Mouse (Mus musculus) liver, embryonic 14.5 days (tissue): ENCODE data around the gene Fras1. TPM values are rescaled to one million over a fixed set of nuclear protein-coding genes. Genes with fewer than 3 reads are reported as not detected.

ENCODE experiments used
- ATAC-seq: fragments of 200-750 bp; cut with Nextera tagmentation; 2 replicates; pipeline ENCODE4 v1.8.0; 2017; ENCODE audit warnings: moderate number of reproducible peaks, mild to moderate bottlenecking, moderate library complexity; ENCODE audit not compliant: insufficient read depth
- DNase-seq, 3 experiments: peaks; one replicate each; pipeline ENCODE4 v3.0.0-alpha.2; 2012 to 2013; ENCODE audit warnings: low read depth in 3 of 3, low spot score in 3 of 3
- H3K27ac ChIP-seq: fragments of 300-500 bp; sonication (generic); 2 replicates; pipeline ENCODE4 v1.5.1; 2014; ENCODE audit warnings: moderate library complexity, mild to moderate bottlenecking, control low read depth, inconsistent platforms
- H3K27me3 ChIP-seq: fragments of 300-500 bp; sonication (generic); 2 replicates; pipeline ENCODE4 v1.6.1; 2014; ENCODE audit warnings: mild to moderate bottlenecking, low read length, moderate library complexity; ENCODE audit not compliant: control insufficient read depth, insufficient read depth
- H3K36me3 ChIP-seq: fragments of 300-500 bp; sonication (generic); replicated peaks from 2 replicates; pipeline ENCODE4 v1.6.1; 2014; ENCODE audit warnings: low read depth; ENCODE audit not compliant: control insufficient read depth, insufficient read depth
- H3K4me1 ChIP-seq, 2 experiments: fragments of 200-500 bp in 1 of 2; fragments of 300-500 bp in 1 of 2; sonication (generic) in 1 of 2; replicated peaks; 2 replicates each; pipeline ENCODE4 v1.6.1; 2012 to 2014; ENCODE audit warnings: antibody characterized with exemption in 1 of 2, inconsistent platforms in 1 of 2, low read length in 1 of 2; ENCODE audit not compliant: control insufficient read depth in 2 of 2, insufficient read depth in 2 of 2
- H3K4me2 ChIP-seq: fragments of 300-500 bp; sonication (generic); 2 replicates; pipeline ENCODE4 v1.6.1; 2014; ENCODE audit warnings: low read depth, mild to moderate bottlenecking, control low read depth, moderate library complexity
- H3K4me3 ChIP-seq, 2 experiments: fragments of 200-500 bp in 1 of 2; fragments of 300-500 bp in 1 of 2; sonication (generic) in 1 of 2; 2 replicates each; pipeline ENCODE4 v1.5.1; 2012 to 2014; ENCODE audit warnings: low read depth in 2 of 2, low read length in 2 of 2, mild to moderate bottlenecking in 2 of 2, control low read depth in 1 of 2, inconsistent platforms in 1 of 2, moderate library complexity in 1 of 2; ENCODE audit not compliant: insufficient read depth in 1 of 2
- H3K9ac ChIP-seq: fragments of 300-500 bp; sonication (generic); replicated peaks from 2 replicates; pipeline ENCODE4 v1.6.1; 2014; ENCODE audit warnings: mild to moderate bottlenecking, control low read depth, moderate library complexity
- H3K9me3 ChIP-seq: fragments of 300-500 bp; sonication (generic); 2 replicates; pipeline ENCODE4 v1.6.1; 2016; ENCODE audit warnings: low read length, mixed read lengths; ENCODE audit not compliant: control insufficient read depth
- CTCF ChIP-seq: IDR thresholded peaks from 2 replicates; pipeline ENCODE4 v1.5.1; 2016; ENCODE audit warnings: antibody characterized with exemption, low read depth, control low read depth
- EP300 ChIP-seq: IDR thresholded peaks from 2 replicates; pipeline ENCODE4 v1.6.1; 2016; ENCODE audit warnings: antibody characterized with exemption, low read depth
- WGBS: fragments of 180-500 bp; shearing (Covaris S2); extraction: QIAGEN DNeasy Blood & Tissue Kit; methylation state at CpG from one replicate; pipeline ENCODE4 v1.1.7; 2014; ENCODE audit not compliant: insufficient replicate concordance; 5-methylcytosine and 5-hydroxymethylcytosine counted together
- polyA plus RNA-seq, 2 experiments: library from polyadenylated mRNA; depleted of rRNA in 1 of 2; stranded (reverse) in 1 of 2; unstranded in 1 of 2; fragments of >200 nt; fragmentation: Nextera tagmentation in 1 of 2; extraction: Ambion mirVana in 1 of 2; gene quantifications; 2 replicates each; pipeline versions ENCODE4 v1.2.1 to v1.2.3; 2012 to 2014

Gene Fras1
- polyA plus RNA-seq, 2 experiments: 0.46 to 1.1 TPM

DNA sequence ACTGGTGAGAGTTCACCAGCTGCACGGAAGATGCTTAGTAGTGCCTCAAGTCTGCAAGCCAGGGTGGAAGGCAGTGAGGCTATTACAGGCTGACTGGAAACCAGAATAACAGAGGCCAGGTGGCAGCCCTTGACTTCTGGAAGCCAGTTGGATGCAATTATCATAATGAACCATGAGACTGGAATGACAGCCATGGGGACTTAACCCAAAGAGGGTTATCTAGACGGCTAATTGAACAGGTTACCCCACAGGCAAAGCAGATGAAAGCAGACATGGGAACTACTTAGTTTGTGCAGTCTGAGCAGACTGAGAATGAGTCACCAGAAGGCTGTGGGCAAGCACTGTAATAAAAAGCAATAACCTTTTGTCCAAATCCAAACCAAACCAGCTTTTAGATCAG is 28.8 kb upstream of the Fras1 start:
- 57% methylated on average over 2 of the region's 2 CpGs for WGBS
- ATAC-seq (no peak), DNase-seq (no peak)
- Histone ChIP-seq H3K4me2 (no peak overlapping the region), H3K27ac (no peak overlapping the region), H3K4me1 (no peaks in the 10 kb centered on the region), H3K9ac (no peak overlapping the region), H3K4me3 (no peak overlapping the region), H3K27me3 (no peaks in the 10 kb centered on the region), H3K9me3 (no peaks in the 10 kb centered on the region), H3K36me3 (no peaks in the 10 kb centered on the region)
- no peak for TF ChIP-seq CTCF
- no peak for TF ChIP-seq EP300

DNA sequence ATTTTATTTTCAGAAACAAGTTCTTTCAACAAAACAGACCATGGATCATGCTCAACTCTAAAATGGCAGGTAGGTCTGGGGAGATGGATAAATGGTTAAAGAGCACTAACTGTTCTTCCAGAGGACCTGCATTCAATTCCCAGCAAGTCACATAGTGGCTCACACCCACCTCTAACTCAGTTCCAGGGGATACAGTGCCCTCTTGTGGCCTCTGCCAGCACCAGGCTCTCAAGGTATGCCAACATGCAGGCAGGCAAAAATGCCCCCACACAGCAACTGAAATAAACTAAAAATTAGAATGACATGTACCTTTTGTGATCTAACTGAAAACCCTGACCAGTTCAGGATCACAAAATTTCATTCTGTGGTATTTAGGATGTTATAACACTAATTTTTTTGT is 21.8 kb upstream of the Fras1 start:
- Histone ChIP-seq H3K4me3 (no peak overlapping the region), H3K4me1 (no peaks in the 10 kb centered on the region), H3K9ac (no peak overlapping the region), H3K9me3 (no peaks in the 10 kb centered on the region), H3K27me3 (no peaks in the 10 kb centered on the region), H3K36me3 (no peaks in the 10 kb centered on the region), H3K4me2 (no peak overlapping the region), H3K27ac (no peak overlapping the region)
- no peak for ATAC-seq
- no peak for DNase-seq
- no peak for TF ChIP-seq EP300
- TF ChIP-seq CTCF: peak; percentile 51

GRCm38 (mm10) chr5:96363950-96364349 is 9.8 kb upstream of the Fras1 start:
- WGBS: 59% methylated on average over 4 of the region's 4 CpGs
- DNase-seq (no peak), ATAC-seq (no peak)
- no peak for TF ChIP-seq EP300
- TF ChIP-seq CTCF: no peak
- Histone ChIP-seq H3K4me3 (no peak overlapping the region), H3K4me2 (no peak overlapping the region), H3K27ac (no peak overlapping the region), H3K9ac (no peak overlapping the region), H3K27me3 (no peaks in the 10 kb centered on the region), H3K9me3 (no peaks in the 10 kb centered on the region), H3K4me1 (no peaks in the 10 kb centered on the region), H3K36me3 (no peaks in the 10 kb centered on the region)

- TF ChIP-seq EP300 (no peak), CTCF (no peak)
- H3K27me3 ChIP-seq: no peaks in the 10 kb centered on the region
- no peak overlapping the region for H3K9ac ChIP-seq
- H3K4me3 ChIP-seq: no peak overlapping the region
- H3K4me2 ChIP-seq: no peak overlapping the region
- no peaks in the 10 kb centered on the region for H3K4me1 ChIP-seq
- no peak overlapping the region for H3K27ac ChIP-seq
- no peaks in the 10 kb centered on the region for H3K9me3 ChIP-seq
- no peaks in the 10 kb centered on the region for H3K36me3 ChIP-seq
- WGBS: 40% methylated on average over 5 of the region's 5 CpGs
- ATAC-seq (no peak), DNase-seq (no peak)
These were observed 8.2 kb upstream of the Fras1 start for GRCm38 (mm10) chr5:96365590-96365989.

DNA sequence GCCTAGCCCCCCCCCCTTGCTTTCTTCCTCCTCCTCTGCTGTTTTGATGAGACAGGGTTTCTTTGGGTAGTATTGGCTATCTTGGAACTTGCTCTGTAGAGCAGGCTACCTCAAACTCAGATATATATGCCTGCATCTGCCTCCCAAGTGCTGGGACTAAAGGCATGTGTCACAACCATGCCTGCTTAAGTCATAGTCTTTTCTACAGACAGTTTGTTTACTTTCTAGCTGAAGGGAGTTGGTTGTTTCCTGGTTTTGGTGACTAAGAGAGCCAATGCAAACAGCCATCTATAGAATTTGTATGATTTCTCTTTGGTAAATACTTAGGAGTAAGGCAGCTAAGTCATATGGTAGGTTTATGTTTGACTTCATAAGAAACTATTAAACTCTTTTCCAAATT is 6.5 kb upstream of the Fras1 start:
- no peak overlapping the region for H3K4me3 ChIP-seq
- no peak overlapping the region for H3K9ac ChIP-seq
- H3K36me3 ChIP-seq: no peaks in the 10 kb centered on the region
- ATAC-seq (no peak), DNase-seq (no peak)
- H3K4me1 ChIP-seq: no peaks in the 10 kb centered on the region
- no peaks in the 10 kb centered on the region for H3K27me3 ChIP-seq
- H3K27ac ChIP-seq: no peak overlapping the region
- TF ChIP-seq EP300: no peak
- no peak for TF ChIP-seq CTCF
- no peaks in the 10 kb centered on the region for H3K9me3 ChIP-seq
- H3K4me2 ChIP-seq: no peak overlapping the region

- peaks cover 31% of the 10 kb centered on the region for H3K27me3 ChIP-seq
- 20% methylated on average over 6 of the region's 6 CpGs for WGBS
- H3K4me2 ChIP-seq: no peak overlapping the region
- no peak overlapping the region for H3K27ac ChIP-seq
- no peak for TF ChIP-seq CTCF
- TF ChIP-seq EP300: no peak
- H3K9ac ChIP-seq: no peak overlapping the region
- no peaks in the 10 kb centered on the region for H3K36me3 ChIP-seq
- no peak overlapping the region; a peak in 1 of 4 replicates for H3K4me3 ChIP-seq
- DNase-seq: no peak
- H3K4me1 ChIP-seq: no peaks in the 10 kb centered on the region
- no peak for ATAC-seq
- H3K9me3 ChIP-seq: no peaks in the 10 kb centered on the region
These were observed 649 bp upstream of the Fras1 start for GRCm38 (mm10) chr5:96373106-96373505.
